Mouse (Mus musculus): ENCODE results near the gene Nr2c1. TPM values are rescaled to one million over a fixed set of nuclear protein-coding genes. Genes with fewer than 3 reads are reported as not detected.

The Nr2c1 gene
- polyA plus RNA-seq, 1 experiment from 2014 or later = 10.9 TPM

GRCm38 (mm10) chr10:94151488-94151887 lies 3.7 kb downstream of the Nr2c1 start:
- H3K27ac ChIP-seq (ENCODE audit: low read depth, low read length) = no peak overlapping the region
- no peak overlapping the region for H3K4me2 ChIP-seq (ENCODE audit: low read depth, low read length, severe bottlenecking)
- H3K4me3 ChIP-seq (ENCODE audit: low read depth, low read length) = no peak overlapping the region
- no peak for ATAC-seq (replicated peaks; ENCODE audit: low FRiP score)
- 82% methylated on average over 4 of the region's 4 CpGs for WGBS
- H3K9me3 ChIP-seq (ENCODE audit: control insufficient read depth, low read length) = no peaks in the 10 kb centered on the region
- no peaks in the 10 kb centered on the region for H3K4me1 ChIP-seq (replicated peaks; ENCODE audit: control insufficient read depth, insufficient read depth, low read length)
- no peak overlapping the region for H3K9ac ChIP-seq (ENCODE audit: low read length)
- no peak for DNase-seq (ENCODE audit: low spot score)
- H3K27me3 ChIP-seq (ENCODE audit: control insufficient read depth, insufficient read depth, low read length) = no peaks in the 10 kb centered on the region
- H3K36me3 ChIP-seq (ENCODE audit: control insufficient read depth, insufficient read depth, low read length) = no peaks in the 10 kb centered on the region

- Histone ChIP-seq H3K4me3 (ENCODE audit: low read depth, low read length) (no peak overlapping the region), H3K9me3 (ENCODE audit: control insufficient read depth, low read length) (no peaks in the 10 kb centered on the region), H3K27me3 (ENCODE audit: control insufficient read depth, insufficient read depth, low read length) (no peaks in the 10 kb centered on the region), H3K27ac (ENCODE audit: low read depth, low read length) (no peak overlapping the region), H3K4me1 (replicated peaks; ENCODE audit: control insufficient read depth, insufficient read depth, low read length) (no peaks in the 10 kb centered on the region), H3K36me3 (ENCODE audit: control insufficient read depth, insufficient read depth, low read length) (no peaks in the 10 kb centered on the region), H3K9ac (ENCODE audit: low read length) (no peak overlapping the region), H3K4me2 (ENCODE audit: low read depth, low read length, severe bottlenecking) (no peak overlapping the region)
- no peak for DNase-seq (ENCODE audit: low spot score)
- ATAC-seq (replicated peaks; ENCODE audit: low FRiP score) = no peak
Measured at GRCm38 (mm10) chr10:94153841-94154240, 6.0 kb downstream of the Nr2c1 start.

- Histone ChIP-seq H3K4me1 (replicated peaks; ENCODE audit: control insufficient read depth, insufficient read depth, low read length) (no peaks in the 10 kb centered on the region), H3K9me3 (ENCODE audit: control insufficient read depth, low read length) (no peaks in the 10 kb centered on the region), H3K9ac (ENCODE audit: low read length) (no peak overlapping the region), H3K36me3 (ENCODE audit: control insufficient read depth, insufficient read depth, low read length) (peaks cover 8% of the 10 kb centered on the region), H3K27ac (ENCODE audit: low read depth, low read length) (no peak overlapping the region), H3K4me2 (ENCODE audit: low read depth, low read length, severe bottlenecking) (no peak overlapping the region), H3K4me3 (ENCODE audit: low read depth, low read length) (no peak overlapping the region), H3K27me3 (ENCODE audit: control insufficient read depth, insufficient read depth, low read length) (no peaks in the 10 kb centered on the region)
- ATAC-seq (replicated peaks; ENCODE audit: low FRiP score) = no peak
- WGBS = 86% methylated on average over 6 of the region's 6 CpGs
- no peak for DNase-seq (ENCODE audit: low spot score)
Measured at GRCm38 (mm10) chr10:94158962-94159361, 11.1 kb downstream of the Nr2c1 start.

GRCm38 (mm10) chr10:94159406-94159805 lies 11.6 kb downstream of the Nr2c1 start:
- Histone ChIP-seq H3K27me3 (ENCODE audit: control insufficient read depth, insufficient read depth, low read length) (no peaks in the 10 kb centered on the region), H3K27ac (ENCODE audit: low read depth, low read length) (no peak overlapping the region), H3K4me1 (replicated peaks; ENCODE audit: control insufficient read depth, insufficient read depth, low read length) (no peaks in the 10 kb centered on the region), H3K36me3 (ENCODE audit: control insufficient read depth, insufficient read depth, low read length) (peaks cover 8% of the 10 kb centered on the region), H3K9ac (ENCODE audit: low read length) (no peak overlapping the region), H3K9me3 (ENCODE audit: control insufficient read depth, low read length) (no peaks in the 10 kb centered on the region), H3K4me2 (ENCODE audit: low read depth, low read length, severe bottlenecking) (no peak overlapping the region), H3K4me3 (ENCODE audit: low read depth, low read length) (no peak overlapping the region)
- DNase-seq (ENCODE audit: low spot score) (no peak), ATAC-seq (replicated peaks; ENCODE audit: low FRiP score) (no peak)
- WGBS = 91% methylated on average over 4 of the region's 4 CpGs

DNA sequence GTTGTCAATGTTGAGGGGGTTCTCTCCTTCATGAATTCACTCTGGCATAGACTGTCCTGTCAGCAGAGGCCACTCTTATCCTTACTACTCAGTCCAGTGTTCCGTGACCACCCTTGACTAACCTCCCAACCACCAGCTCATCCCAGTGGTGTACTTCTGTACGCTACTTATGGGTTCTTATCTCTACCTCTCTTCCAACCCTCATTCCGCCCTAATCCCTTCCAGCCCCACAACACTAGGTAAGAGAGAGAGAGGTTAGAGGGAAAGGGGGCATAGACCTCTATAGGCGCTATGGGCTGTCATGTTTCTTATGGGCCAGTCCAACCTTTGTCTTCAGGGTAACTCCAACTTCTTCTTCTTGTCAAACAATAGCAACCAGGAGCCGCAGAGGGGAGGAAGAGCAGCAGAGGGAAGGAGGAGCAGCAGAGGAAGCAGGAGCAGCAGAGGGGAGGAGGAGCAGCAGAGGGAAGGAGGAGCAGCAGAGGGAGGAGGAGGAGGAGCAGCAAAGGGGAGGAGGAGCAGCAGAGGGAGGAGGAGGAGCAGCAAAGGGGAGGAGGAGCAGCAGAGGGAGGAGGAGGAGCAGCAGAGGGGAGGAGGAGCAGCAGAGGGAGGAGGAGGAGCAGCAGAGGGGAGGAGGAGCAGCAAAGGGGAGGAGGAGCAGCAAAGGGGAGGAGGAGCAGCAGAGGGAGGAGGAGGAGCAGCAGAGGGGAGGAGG lies 13.4 kb downstream of the Nr2c1 start:
- Histone ChIP-seq H3K4me3 (ENCODE audit: low read depth, low read length) (no peak overlapping the region), H3K4me2 (ENCODE audit: low read depth, low read length, severe bottlenecking) (no peak overlapping the region), H3K9ac (ENCODE audit: low read length) (no peak overlapping the region)

GRCm38 (mm10) chr10:94162031-94162430 lies 14.2 kb downstream of the Nr2c1 start:
- ATAC-seq (replicated peaks; ENCODE audit: low FRiP score) = no peak
- Histone ChIP-seq H3K27ac (ENCODE audit: low read depth, low read length) (no peak overlapping the region), H3K36me3 (ENCODE audit: control insufficient read depth, insufficient read depth, low read length) (peaks cover 8% of the 10 kb centered on the region), H3K27me3 (ENCODE audit: control insufficient read depth, insufficient read depth, low read length) (no peaks in the 10 kb centered on the region), H3K9ac (ENCODE audit: low read length) (no peak overlapping the region), H3K9me3 (ENCODE audit: control insufficient read depth, low read length) (no peaks in the 10 kb centered on the region), H3K4me2 (ENCODE audit: low read depth, low read length, severe bottlenecking) (no peak overlapping the region), H3K4me1 (replicated peaks; ENCODE audit: control insufficient read depth, insufficient read depth, low read length) (no peaks in the 10 kb centered on the region), H3K4me3 (ENCODE audit: low read depth, low read length) (no peak overlapping the region)
- 90% methylated on average over 7 of the region's 7 CpGs for WGBS
- DNase-seq (ENCODE audit: low spot score) = no peak

More for the DNA sequence above, 13.4 kb downstream of the Nr2c1 start:
- Histone ChIP-seq H3K27me3 (ENCODE audit: control insufficient read depth, insufficient read depth, low read length) (no peaks in the 10 kb centered on the region), H3K4me1 (replicated peaks; ENCODE audit: control insufficient read depth, insufficient read depth, low read length) (no peaks in the 10 kb centered on the region), H3K9me3 (ENCODE audit: control insufficient read depth, low read length) (no peaks in the 10 kb centered on the region), H3K27ac (ENCODE audit: low read depth, low read length) (no peak overlapping the region), H3K36me3 (ENCODE audit: control insufficient read depth, insufficient read depth, low read length) (peaks cover 8% of the 10 kb centered on the region)
- no peak for ATAC-seq (replicated peaks; ENCODE audit: low FRiP score)
- WGBS = 88% methylated on average over 5 of the region's 5 CpGs
- no peak for DNase-seq (ENCODE audit: low spot score)

DNA sequence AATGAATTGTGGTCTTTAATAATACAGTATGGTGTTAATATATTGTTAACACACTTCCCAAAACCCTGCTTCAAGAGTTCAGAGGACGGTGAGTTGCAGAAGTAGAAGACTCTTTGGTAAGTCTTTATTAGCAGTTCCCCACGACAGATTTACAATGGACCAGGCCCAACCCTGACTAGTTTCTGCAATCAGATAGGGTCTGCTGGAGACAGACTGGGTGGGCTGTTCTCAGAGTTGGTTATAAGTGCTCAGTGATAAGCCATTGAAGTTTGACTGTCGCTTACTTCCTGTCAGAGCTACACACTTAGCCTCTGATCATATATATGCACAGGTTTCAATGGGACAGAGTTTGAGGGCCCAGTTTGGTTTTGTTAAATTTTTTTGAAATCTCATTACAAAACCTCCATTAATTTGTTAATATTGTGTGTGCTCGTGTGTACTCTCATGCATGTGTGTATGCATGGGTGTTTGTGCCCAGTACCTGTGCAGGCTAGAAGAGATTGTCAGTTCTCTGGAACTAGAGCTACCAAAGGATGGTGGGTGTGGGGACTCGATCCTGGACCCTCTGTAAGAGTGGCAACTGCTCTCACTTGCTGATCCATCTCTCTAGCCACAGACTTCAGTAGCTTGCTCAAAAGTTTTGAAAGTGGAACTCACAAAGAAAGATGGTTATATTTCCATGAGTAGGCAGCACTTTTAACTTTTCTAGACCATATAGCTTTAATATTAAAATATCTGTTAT lies 16.5 kb downstream of the Nr2c1 start:
- H3K4me1 ChIP-seq (replicated peaks; ENCODE audit: control insufficient read depth, insufficient read depth, low read length) = no peaks in the 10 kb centered on the region
- H3K9me3 ChIP-seq (ENCODE audit: control insufficient read depth, low read length) = no peaks in the 10 kb centered on the region
- peaks cover 14% of the 10 kb centered on the region for H3K36me3 ChIP-seq (ENCODE audit: control insufficient read depth, insufficient read depth, low read length)
- H3K4me3 ChIP-seq (ENCODE audit: low read depth, low read length) = no peak overlapping the region
- ATAC-seq (replicated peaks; ENCODE audit: low FRiP score) (no peak), DNase-seq (ENCODE audit: low spot score) (no peak)
- WGBS = 88% methylated on average over 5 of the region's 5 CpGs
- no peak overlapping the region for H3K27ac ChIP-seq (ENCODE audit: low read depth, low read length)
- no peak overlapping the region for H3K9ac ChIP-seq (ENCODE audit: low read length)
- H3K4me2 ChIP-seq (ENCODE audit: low read depth, low read length, severe bottlenecking) = no peak overlapping the region
- no peaks in the 10 kb centered on the region for H3K27me3 ChIP-seq (ENCODE audit: control insufficient read depth, insufficient read depth, low read length)

GRCm38 (mm10) chr10:94165426-94165825 lies 17.6 kb downstream of the Nr2c1 start:
- Histone ChIP-seq H3K4me1 (replicated peaks; ENCODE audit: control insufficient read depth, insufficient read depth, low read length) (no peaks in the 10 kb centered on the region), H3K4me2 (ENCODE audit: low read depth, low read length, severe bottlenecking) (no peak overlapping the region), H3K9me3 (ENCODE audit: control insufficient read depth, low read length) (no peaks in the 10 kb centered on the region), H3K27me3 (ENCODE audit: control insufficient read depth, insufficient read depth, low read length) (no peaks in the 10 kb centered on the region), H3K9ac (ENCODE audit: low read length) (no peak overlapping the region), H3K27ac (ENCODE audit: low read depth, low read length) (no peak overlapping the region), H3K36me3 (ENCODE audit: control insufficient read depth, insufficient read depth, low read length) (peaks cover 21% of the 10 kb centered on the region), H3K4me3 (ENCODE audit: low read depth, low read length) (no peak overlapping the region)
- 90% methylated on average over 16 of the region's 16 CpGs for WGBS
- ATAC-seq (replicated peaks; ENCODE audit: low FRiP score) = no peak
- no peak for DNase-seq (ENCODE audit: low spot score)
